Mouse (Mus musculus) layer of hippocampus, adult 2 months (tissue): Measurements from ENCODE around the gene Scamp4. TPM values are rescaled to one million over a fixed set of nuclear protein-coding genes. Genes with fewer than 3 reads are reported as not detected.

Source experiments
- DNase-seq, 2 experiments: peaks; one replicate each; pipeline ENCODE4 v3.0.0; 2022; ENCODE audit warnings: low spot score in 2 of 2
- H3K27ac ChIP-seq: fragments of 200-600 bp; 2 replicates; pipeline ENCODE4 v1.8.1; 2022
- H3K4me3 ChIP-seq: fragments of 200-600 bp; 2 replicates; pipeline ENCODE4 v1.8.1; 2022; ENCODE audit warnings: mild to moderate bottlenecking
- CTCF ChIP-seq: fragments of 200-600 bp; conservative IDR thresholded peaks from 2 replicates; pipeline ENCODE4 v1.8.1; 2022; ENCODE audit warnings: antibody characterized with exemption, mild to moderate bottlenecking, moderate library complexity
- microRNA-seq, 2 experiments: library from miRNA; unstranded; fragments of <30 nt; microRNA quantifications; one replicate each; pipeline ENCODE4 v1.2.0; 2021
- total RNA-seq, 2 experiments: library from RNA; stranded (reverse); gene quantifications; 2 replicates each; pipeline ENCODE4 v1.2.3; 2021

The Scamp4 gene
- total RNA-seq, 2 experiments from 2014 or later: 42.9 to 43.1 TPM

DNA sequence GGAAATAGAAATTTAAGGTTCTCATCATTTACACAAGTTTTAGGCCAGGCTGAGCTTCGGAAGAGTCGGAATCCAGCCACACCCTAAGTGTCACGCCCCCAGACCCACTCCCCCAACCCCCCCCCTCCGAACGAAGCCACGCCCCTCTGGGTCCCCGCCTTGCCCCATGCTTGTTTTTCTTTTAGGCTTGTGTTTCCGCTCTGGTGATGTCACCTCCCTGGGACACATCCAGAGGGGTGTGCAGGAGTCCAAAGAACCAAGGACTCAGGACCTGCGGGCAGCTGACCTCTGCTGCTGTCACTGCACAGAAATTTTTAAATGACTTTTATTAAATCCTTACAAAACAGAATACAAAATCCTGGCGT is 62.3 kb downstream of the Scamp4 start:
- no peak for TF ChIP-seq CTCF
- no peak overlapping the region; the same call in 1 of the 2 replicates for H3K4me3 ChIP-seq
- H3K27ac ChIP-seq: peak overlapping the region; percentile 86
- DNase-seq: no peak

Small RNA genes lying within 50 kb of the gene (microRNA-seq; reads per million reads assigned to microRNA genes)
- 1.3 to 3.1 reads per million in 2 experiments for gene Mir6912

Other genes starting within 250 kb of the Scamp4 start
- gene Plk5, start 246.4 kb upstream of the Scamp4 start, total RNA-seq: 10 to 100 TPM; 33.4 to 36.6 TPM
- gene Mex3d, start 215.2 kb upstream of the Scamp4 start, total RNA-seq: 10 to 100 TPM; 15.5 to 17.1 TPM
- gene Mbd3, start 203.3 kb upstream of the Scamp4 start, total RNA-seq: 100 to 1,000 TPM; 147 to 149 TPM
- gene Uqcr11, start 196.0 kb upstream of the Scamp4 start, total RNA-seq: 100 to 1,000 TPM; 404 to 413 TPM
- gene Tcf3, start 169.2 kb upstream of the Scamp4 start, total RNA-seq: 10 to 100 TPM; 27.6 to 31.6 TPM
- not detected for gene Onecut3, start 108.0 kb upstream of the Scamp4 start, total RNA-seq
- gene Atp8b3, start 63.7 kb upstream of the Scamp4 start, total RNA-seq: under 1 TPM; 0.12 to 0.31 TPM
- 10 to 100 TPM; 51.6 to 52.8 TPM for gene Rexo1, start 41.3 kb upstream of the Scamp4 start, total RNA-seq
- gene Klf16, start 25.6 kb upstream of the Scamp4 start, total RNA-seq: 10 to 100 TPM; 50.8 to 56.8 TPM
- gene Abhd17a, start 12.5 kb upstream of the Scamp4 start, total RNA-seq: 100 to 1,000 TPM; 158 to 166 TPM
- gene Adat3, start within 50 bp of the Scamp4 start, total RNA-seq: 1 to 10 TPM; 1.3 to 3.5 TPM
- gene Gm49322, start 3.1 kb downstream of the Scamp4 start, total RNA-seq: 1 to 10 TPM; 3.0 to 4.5 TPM
- gene Csnk1g2, start 20.0 kb downstream of the Scamp4 start, total RNA-seq: 100 to 1,000 TPM; 221 to 228 TPM
- 100 to 1,000 TPM; 102 to 105 TPM for gene Btbd2, start 54.2 kb downstream of the Scamp4 start, total RNA-seq
- 10 to 100 TPM; 45.3 to 46.9 TPM for gene Mknk2, start 75.2 kb downstream of the Scamp4 start, total RNA-seq
- gene Mob3a, start 99.1 kb downstream of the Scamp4 start, total RNA-seq: 10 to 100 TPM; 10.6 to 16.5 TPM
- 10 to 100 TPM; 65.0 to 69.0 TPM for gene Izumo4, start 99.3 kb downstream of the Scamp4 start, total RNA-seq
- gene Ap3d1, start 139.4 kb downstream of the Scamp4 start, total RNA-seq: 100 to 1,000 TPM; 145 to 153 TPM
- gene Dot1l, start 152.3 kb downstream of the Scamp4 start, total RNA-seq: 10 to 100 TPM; 52.0 to 63.6 TPM
- 10 to 100 TPM; 51.7 to 55.1 TPM for gene Sf3a2, start 195.3 kb downstream of the Scamp4 start, total RNA-seq
- 10 to 100 TPM; 68.4 to 76.3 TPM for gene Plekhj1, start 195.8 kb downstream of the Scamp4 start, total RNA-seq
- 1 to 10 TPM; 2.7 to 5.3 TPM for gene Amh, start 202.4 kb downstream of the Scamp4 start, total RNA-seq
- 1 to 10 TPM; 1.9 to 2.5 TPM for gene Jsrp1, start 210.6 kb downstream of the Scamp4 start, total RNA-seq
- 100 to 1,000 TPM; 478 to 493 TPM for gene Oaz1, start 223.8 kb downstream of the Scamp4 start, total RNA-seq
- gene Lingo3, start 241.2 kb downstream of the Scamp4 start, total RNA-seq: 10 to 100 TPM; 49.4 to 54.3 TPM